Mouse (Mus musculus) lung, adult 18-20 months (tissue): ENCODE results near the gene Atad2b.
"Not testable (repeated sequence)": the region's sequence is repeated elsewhere in the genome, so short reads cannot be mapped to it uniquely, and the experiment has no call there.

Experiments used
- DNase-seq, 2 experiments: peaks; one replicate each; pipeline ENCODE4 v3.0.0; 2022; ENCODE audit warnings: mixed read lengths in 2 of 2

The Atad2b gene

GRCm38 (mm10) chr12:4914441-4914840, 2.7 kb upstream of the Atad2b start:
- no peak for DNase-seq

DNA sequence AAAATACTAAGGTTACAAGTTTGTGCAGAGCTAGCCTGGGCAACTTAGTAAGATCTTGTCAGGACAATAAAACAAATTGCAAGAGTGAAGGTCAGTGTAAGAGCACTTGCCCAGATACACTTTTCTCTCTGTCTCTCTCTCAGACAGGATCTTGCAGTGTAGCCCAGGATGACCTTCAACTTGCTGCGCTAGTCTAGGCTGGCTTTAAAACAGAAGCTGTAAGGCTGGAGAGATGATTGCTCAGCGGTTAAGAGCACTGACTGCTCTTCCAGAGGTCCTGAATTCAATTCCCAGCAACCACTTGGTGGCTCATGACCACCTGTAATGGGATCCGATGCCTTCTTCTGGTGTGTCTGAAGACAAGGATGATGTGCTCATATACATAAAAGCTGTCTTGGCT, 2.2 kb upstream of the Atad2b start:
- no peak for DNase-seq

DNA sequence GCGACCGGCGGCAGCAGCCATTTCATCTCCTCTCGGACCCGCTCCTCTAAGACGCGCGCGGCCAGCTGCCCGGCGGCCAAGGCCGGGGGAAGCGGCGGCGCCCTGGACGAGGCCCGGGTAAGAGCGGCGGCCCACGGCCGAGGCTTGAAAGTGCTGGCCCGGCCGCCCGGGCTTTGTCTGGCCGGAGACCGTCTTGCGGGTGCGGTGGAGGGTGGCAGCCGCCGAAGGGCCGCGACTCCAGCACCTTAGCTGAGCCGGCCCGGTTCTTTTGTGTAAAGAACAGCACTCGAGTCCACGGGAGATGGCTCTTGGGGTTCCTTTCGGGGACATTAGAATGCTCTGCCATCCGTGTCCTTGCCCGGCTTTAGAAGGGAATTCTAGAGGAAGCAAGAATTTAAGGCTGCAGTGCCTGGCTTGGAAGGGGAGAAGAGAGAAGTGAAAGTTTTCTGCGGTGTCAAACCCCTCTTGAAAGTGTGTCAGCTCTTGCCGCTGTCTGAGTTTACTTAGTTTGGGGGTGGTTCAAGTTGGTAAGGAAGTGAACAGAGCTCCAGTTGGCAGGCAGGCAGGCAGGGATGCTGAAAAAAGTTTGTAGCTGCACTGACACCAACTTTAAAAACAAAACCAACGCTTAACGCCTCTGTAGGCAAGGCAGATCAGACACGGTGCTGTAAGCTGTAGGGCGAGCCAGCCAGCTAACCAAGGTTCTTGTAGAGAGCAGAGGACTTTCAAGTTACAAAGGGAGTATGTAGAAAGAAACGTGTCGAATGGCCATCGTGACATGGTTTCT, 845 bp downstream of the Atad2b start:
- DNase-seq, result peak; percentile 73

DNA sequence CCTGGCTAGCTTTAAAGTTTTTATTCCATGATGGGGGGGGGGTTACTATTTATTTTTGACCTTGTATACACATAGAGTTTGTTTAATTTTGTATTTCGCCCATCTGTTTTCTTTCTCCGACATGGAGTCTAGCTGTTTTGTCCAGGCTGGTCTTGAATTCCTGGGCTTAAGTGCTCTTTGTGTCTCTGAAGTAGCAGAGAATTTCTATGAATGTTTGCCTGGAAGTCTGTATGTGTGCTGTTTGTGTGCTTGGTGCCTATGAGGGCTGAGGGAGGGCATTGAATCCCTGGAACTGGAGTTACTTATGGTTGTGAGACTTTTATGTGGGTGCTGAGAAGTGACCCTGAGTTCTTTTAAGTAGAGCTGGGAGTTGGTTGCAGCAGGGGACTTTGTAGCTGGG, 11.0 kb downstream of the Atad2b start:
- peak in 1 of 2 experiments; percentile 10 for DNase-seq

GRCm38 (mm10) chr12:4930820-4931548, 13.8 kb downstream of the Atad2b start:
- DNase-seq, result no peak

- DNase-seq, result no peak
These were observed 35.1 kb downstream of the Atad2b start for GRCm38 (mm10) chr12:4952272-4952671.

DNA sequence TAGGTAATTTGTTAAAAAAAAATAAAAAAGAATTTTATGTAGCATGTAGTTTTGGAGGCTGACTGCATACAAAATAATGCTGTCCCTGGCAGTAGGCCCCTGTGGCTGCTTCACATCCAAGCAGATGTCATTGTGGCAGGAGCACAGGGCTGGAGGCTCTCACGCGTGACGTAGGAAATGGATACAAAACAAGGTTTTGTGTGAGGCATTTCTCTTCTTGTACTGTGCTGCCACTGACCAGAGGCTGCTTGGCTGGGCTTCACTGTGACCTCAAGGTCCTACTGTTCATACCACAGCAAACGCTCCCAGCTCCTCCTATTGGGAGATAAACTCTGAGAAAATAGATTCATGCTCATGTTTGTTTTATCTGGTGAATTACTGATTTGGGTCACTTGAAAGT, 36.0 kb downstream of the Atad2b start:
- no peak for DNase-seq

DNA sequence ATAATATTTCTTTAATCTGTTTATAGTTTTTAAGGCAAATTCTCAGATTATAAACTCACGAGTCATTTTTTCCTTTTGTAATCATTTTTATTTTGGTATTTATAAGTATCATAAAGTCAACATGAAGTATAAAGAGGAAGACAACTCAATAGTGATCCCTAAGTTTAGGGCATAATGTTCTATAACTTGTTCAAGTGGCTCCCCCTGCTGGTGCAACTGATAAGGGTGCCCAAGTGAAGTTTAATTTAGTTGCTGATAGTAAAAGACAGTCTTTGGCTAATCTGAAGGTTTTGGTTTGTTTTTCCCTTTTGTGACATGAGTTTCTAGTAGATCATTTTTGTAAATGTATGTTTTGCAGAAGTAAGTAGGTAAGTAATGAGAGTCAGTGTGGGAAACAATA, 55.8 kb downstream of the Atad2b start:
- DNase-seq, result peak; percentile 58 to 71

DNA sequence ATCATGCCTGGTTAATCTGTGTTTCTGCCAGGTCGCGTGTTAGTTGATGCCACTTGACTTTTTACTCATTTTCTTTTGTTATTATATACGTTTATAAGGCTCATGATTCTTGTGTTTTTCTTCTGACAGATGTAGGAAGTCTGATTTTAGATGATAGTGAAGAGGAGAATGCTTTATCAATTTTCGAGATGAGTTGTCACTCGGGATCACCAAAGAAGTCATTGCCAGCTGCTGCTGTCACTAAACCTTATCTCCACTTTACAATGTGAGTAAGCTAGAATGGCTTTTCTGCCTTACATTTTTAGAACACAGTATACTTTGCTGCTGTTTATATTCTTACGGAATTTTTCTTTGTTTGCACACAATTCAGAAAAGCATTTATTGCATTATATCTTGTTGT, 61.2 kb downstream of the Atad2b start:
- no peak for DNase-seq

- no peak for DNase-seq
These were observed 79.8 kb downstream of the Atad2b start for GRCm38 (mm10) chr12:4996981-4997380.

DNA sequence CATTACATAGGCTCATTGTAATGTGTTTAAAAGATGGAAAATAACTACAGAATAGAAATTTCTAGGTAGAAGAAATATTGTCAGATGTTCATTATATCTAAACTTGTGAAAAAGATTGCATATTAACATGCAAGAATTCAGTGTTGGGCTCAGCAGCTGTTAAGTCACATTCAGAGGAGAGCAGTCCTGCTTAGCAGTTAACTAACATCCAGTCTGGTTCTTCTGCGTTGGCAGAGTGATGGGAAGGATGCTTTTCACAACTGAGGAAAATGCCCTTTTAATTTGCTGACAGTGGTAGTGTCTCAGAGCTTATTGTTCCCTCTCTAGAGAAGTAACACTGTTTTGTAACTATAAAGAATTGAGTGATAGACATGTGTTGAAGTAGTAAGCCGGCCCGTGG, 88.2 kb downstream of the Atad2b start:
- DNase-seq, result no peak

- not testable (repeated sequence) for DNase-seq
These were observed 88.6 kb downstream of the Atad2b start for GRCm38 (mm10) chr12:5005776-5006175.

GRCm38 (mm10) chr12:5008638-5009037, 91.5 kb downstream of the Atad2b start:
- DNase-seq, result not testable (repeated sequence)

GRCm38 (mm10) chr12:5025226-5025861, 108.2 kb downstream of the Atad2b start:
- no peak for DNase-seq

- DNase-seq, result no peak
These were observed 111.9 kb downstream of the Atad2b start for GRCm38 (mm10) chr12:5029035-5029434.

- DNase-seq, result no peak
These were observed 120.9 kb downstream of the Atad2b start for GRCm38 (mm10) chr12:5038008-5038407.

DNA sequence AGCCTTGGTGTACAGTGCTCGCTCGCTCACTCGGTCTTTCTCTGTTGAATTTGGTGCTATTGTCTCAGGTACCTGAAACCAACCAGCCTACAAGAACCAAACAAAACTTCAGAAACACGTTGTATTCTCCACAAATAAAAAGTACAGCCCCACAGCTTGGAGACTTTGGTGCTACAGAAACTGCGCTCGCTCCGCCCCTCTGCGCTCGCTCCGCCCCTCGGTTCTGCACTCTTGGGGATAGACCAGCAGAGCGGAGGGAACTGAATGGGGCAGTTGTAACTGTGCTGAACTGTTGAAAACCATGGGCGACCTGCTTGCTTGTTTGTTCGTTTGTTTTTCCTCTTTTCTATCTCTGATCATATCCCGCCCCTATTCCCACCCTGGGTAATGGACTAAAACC, 127.0 kb downstream of the Atad2b start:
- no peak for DNase-seq

- no peak for DNase-seq
These were observed 131.0 kb downstream of the Atad2b start for GRCm38 (mm10) chr12:5048104-5048503.

DNA sequence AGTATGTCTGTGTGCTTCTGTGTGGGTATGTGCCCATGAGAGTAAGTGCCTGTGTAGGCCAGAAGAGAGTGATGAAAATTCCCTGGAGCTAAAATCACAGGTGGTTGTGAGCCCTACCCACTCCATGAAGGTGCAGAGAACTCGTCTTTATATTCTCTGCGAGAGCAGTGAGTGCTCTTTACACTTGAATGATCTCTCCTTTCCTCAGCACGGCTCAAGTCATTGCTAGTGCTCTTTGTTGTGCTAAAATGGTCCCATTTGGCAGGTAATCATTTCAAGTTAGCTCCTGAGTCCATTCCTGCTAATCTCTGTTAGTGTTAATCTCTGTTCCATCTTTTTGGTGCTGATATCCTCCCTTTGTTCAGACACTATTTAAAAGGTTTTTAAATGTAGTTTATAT, 150.4 kb downstream of the Atad2b start:
- no peak for DNase-seq

DNA sequence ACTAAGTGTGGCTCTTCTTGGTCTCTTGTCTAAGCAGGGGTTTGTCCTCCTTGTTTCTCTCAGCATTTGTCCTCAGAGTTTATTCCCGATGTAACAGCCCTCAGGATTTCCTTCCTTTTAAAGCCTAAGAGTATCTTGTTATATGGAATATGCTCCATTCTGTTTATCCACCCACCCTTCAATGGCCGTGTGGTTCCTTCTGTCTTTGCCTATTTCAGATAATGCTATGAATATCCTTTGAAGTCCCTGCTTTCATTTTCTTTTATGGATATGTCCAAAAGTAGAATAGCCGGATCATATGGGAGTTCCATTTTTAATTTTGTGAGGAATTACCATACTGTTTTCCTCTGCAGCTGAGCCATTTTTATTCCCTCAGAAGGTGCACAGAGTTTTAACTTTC, 153.0 kb downstream of the Atad2b start:
- no peak for DNase-seq

DNA sequence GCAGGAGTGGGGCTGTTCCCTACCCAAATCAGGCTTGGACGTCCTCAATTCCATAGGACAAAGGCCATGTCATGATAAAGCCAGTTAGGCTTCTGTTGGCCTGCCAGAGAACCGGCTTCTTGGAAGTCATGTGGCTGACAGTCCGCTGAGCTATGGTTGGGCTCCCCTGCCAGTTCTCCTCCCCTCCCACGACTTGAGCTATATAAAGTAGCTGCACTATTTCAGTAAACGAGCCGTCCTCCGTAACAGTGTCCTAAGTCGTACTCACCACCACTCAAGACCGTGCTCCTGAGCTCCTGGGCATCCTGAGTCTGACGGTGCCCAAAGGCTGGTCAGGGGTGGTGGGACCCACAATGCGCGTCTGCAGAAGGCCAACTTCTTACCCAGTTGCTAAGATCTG, 156.0 kb downstream of the Atad2b start:
- no peak for DNase-seq

- no peak for DNase-seq
These were observed 164.3 kb downstream of the Atad2b start for GRCm38 (mm10) chr12:5081480-5081879.

DNA sequence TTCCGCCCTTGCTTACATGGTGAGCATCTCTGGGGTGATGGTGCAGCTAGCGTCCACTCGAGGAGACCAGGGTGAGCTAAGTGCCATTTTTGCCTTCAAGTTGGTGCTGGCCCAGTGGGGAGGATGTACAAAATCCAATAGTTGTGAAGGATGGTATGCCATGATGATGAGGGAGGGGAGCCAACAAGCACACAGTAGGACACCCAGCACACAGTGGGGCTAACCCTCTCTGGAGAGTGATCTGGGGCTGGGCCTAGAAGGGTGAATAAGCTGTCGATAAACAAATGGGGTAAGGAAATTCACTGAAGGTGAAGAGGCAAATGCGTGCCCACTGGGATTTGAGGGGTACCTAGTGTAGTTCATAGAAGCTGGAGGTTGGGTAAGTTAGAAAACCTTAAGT, 167.6 kb downstream of the Atad2b start:
- DNase-seq, result no peak
